Mouse (Mus musculus) limb, embryonic 15.5 days (tissue): ENCODE measurements at regions not wholly inside any gene's neighbourhood (a gene's known extent, or its start where the extent isn't known, plus 50 kb on each side); places are given as distances from the start of the nearest gene placed in this dataset.
A peak's percentile ranks its signal among the peaks of the same experiment; 100 is the strongest.

ENCODE experiments used
- ATAC-seq: fragments of 200-750 bp; cut with Nextera tagmentation; 2 replicates; pipeline ENCODE4 v1.8.0; 2017; ENCODE audit warnings: low read depth, moderate TSS enrichment; ENCODE audit not compliant: insufficient number of reproducible peaks, low FRiP score, low TSS enrichment
- H3K27ac ChIP-seq: fragments of 300-500 bp; sonication (generic); 2 replicates; pipeline ENCODE4 v1.5.1; 2015; ENCODE audit warnings: moderate library complexity, mild to moderate bottlenecking, inconsistent platforms
- H3K27me3 ChIP-seq: fragments of 300-500 bp; sonication (generic); 2 replicates; pipeline ENCODE4 v1.6.1; 2015; ENCODE audit warnings: inconsistent platforms
- H3K36me3 ChIP-seq: fragments of 300-500 bp; sonication (generic); 2 replicates; pipeline ENCODE4 v1.6.1; 2015; ENCODE audit warnings: inconsistent platforms
- H3K4me1 ChIP-seq: fragments of 300-500 bp; sonication (generic); 2 replicates; pipeline ENCODE4 v1.6.1; 2015; ENCODE audit warnings: inconsistent platforms
- H3K4me2 ChIP-seq: fragments of 300-500 bp; sonication (generic); 2 replicates; pipeline ENCODE4 v1.6.1; 2015; ENCODE audit warnings: mild to moderate bottlenecking, inconsistent platforms
- H3K4me3 ChIP-seq: fragments of 300-500 bp; sonication (generic); 2 replicates; pipeline ENCODE4 v1.5.1; 2015; ENCODE audit warnings: mild to moderate bottlenecking, inconsistent platforms
- H3K9ac ChIP-seq: fragments of 300-500 bp; sonication (generic); 2 replicates; pipeline ENCODE4 v1.6.1; 2015; ENCODE audit warnings: inconsistent platforms
- H3K9me3 ChIP-seq: fragments of 300-500 bp; sonication (generic); 2 replicates; pipeline ENCODE4 v1.6.1; 2016; ENCODE audit warnings: inconsistent platforms
- WGBS: fragments of 180-500 bp; shearing (Covaris S2); methylation state at CpG from one replicate; pipeline ENCODE4 v1.1.7; 2015; 5-methylcytosine and 5-hydroxymethylcytosine counted together

DNA sequence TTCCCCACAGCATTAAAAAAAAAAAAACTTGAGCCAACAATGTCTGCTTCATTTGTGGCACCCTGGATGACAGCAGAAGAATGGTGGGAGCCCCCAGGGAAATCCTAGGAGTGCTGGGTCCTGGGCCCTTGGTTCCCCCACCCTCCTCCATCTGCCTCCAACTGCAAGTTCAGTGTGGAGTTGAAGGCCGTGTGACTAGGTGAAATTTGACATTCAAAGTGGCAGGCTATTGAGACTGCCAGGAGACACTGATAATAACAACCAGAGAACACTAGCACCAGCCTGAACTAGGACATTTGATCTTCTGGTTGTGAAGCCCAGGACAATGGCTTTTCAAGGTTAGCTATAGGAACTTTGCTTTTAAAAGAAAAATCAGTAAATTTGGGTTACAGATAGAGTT, 74.0 kb downstream of the Adamts15 start:
- 61% methylated on average over 1 of the region's 1 CpGs for WGBS
- no peak overlapping the region for H3K9ac ChIP-seq
- no peak overlapping the region for H3K27ac ChIP-seq
- peaks cover 15% of the 10 kb centered on the region for H3K4me1 ChIP-seq
- no peak for ATAC-seq
- H3K4me2 ChIP-seq = no peak overlapping the region
- H3K36me3 ChIP-seq = no peaks in the 10 kb centered on the region
- no peaks in the 10 kb centered on the region for H3K27me3 ChIP-seq
- H3K9me3 ChIP-seq = no peaks in the 10 kb centered on the region
- no peak overlapping the region for H3K4me3 ChIP-seq

DNA sequence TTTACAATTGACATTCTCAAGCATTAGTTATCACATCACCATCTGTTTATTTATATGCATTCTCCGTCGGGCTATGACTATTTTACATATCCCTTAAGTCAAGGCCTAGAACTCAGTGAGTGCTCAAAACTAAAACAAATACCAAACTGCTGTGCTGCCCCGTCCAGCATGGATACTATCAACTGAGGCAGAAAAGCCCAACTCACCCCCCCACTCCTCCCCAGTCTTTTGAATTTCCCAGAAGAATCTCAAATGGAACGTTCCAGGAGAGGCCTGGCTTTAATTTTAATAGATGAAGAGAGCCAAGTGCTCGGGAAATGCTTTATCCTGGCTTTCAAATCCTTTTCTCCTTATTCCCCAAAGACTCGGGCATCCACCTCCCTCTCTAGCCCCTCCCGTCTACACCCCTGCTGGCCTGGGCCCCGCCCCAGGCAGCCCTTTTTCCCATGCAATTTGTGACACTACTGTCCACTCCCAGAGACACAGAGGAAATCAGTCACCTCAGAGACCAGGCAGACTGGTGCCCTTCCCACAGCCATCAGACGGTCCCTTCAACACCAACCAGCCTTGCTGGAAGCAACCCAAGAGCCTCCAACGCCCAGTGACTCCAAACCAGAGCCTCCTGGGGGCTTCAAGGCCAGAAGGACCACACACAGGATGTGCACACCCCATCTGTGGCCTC, 76.5 kb downstream of the Adamts15 start:
- Histone ChIP-seq H3K4me3 (no peak overlapping the region), H3K27me3 (no peaks in the 10 kb centered on the region), H3K9ac (no peak overlapping the region), H3K4me2 (no peak overlapping the region), H3K4me1 (peaks cover 13% of the 10 kb centered on the region), H3K36me3 (no peaks in the 10 kb centered on the region), H3K27ac (peak overlapping the region; percentile 61; the same call in 1 of the 2 replicates), H3K9me3 (no peaks in the 10 kb centered on the region)
- ATAC-seq = peak; percentile 35
- 41% methylated on average over 10 of the region's 10 CpGs for WGBS

DNA sequence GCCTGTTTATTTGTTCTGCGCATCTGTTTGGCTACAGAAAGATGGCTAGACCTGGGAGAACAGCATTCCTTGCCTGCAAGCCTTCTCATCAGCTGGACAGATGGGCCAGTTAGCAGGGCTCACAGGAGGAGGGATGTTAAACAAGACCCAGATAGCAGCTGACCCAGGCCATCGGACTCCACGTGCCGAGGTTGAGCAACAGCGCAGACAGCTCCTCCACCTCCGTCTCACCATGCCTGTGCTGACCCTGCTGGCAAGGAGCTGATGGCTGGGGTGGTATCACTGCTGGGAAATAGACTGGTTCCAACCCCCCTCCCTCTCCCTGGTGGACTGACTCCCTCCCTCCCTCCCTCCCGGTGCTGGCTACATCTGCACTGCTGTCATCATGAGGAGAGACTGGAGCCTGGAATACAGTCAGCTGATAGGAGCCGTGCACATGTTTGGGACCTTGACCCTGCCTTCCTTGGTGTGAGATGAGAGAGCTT, 78.1 kb downstream of the Adamts15 start:
- no peak overlapping the region for H3K4me3 ChIP-seq
- H3K4me2 ChIP-seq = no peak overlapping the region
- ATAC-seq = no peak
- no peaks in the 10 kb centered on the region for H3K36me3 ChIP-seq
- no peaks in the 10 kb centered on the region for H3K9me3 ChIP-seq
- H3K4me1 ChIP-seq = peaks cover 13% of the 10 kb centered on the region
- WGBS = 46% methylated on average over 7 of the region's 8 CpGs
- no peak overlapping the region for H3K9ac ChIP-seq
- H3K27ac ChIP-seq = no peak overlapping the region
- no peaks in the 10 kb centered on the region for H3K27me3 ChIP-seq

DNA sequence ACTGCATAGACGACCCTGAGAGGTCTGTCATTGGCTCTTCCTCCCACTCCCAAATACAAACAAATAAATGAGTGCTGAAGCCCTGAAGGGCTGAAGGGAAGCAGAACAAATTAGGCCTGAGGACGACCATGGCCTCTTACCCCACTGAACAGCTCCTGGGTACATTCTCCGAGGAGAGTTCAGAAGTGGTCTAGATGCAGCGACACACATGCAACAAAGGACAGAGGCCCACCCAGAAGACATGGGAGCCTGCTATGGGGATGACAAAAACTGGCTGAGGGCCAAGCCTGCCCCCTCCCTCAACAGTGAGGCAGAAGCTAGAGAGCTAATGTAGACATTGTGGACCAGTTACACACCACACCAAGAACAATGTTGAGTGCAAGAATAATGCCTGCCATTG, 87.3 kb downstream of the Adamts15 start:
- WGBS = 34% methylated on average over 4 of the region's 4 CpGs
- no peak overlapping the region for H3K4me3 ChIP-seq
- no peaks in the 10 kb centered on the region for H3K36me3 ChIP-seq
- H3K9ac ChIP-seq = no peak overlapping the region
- no peaks in the 10 kb centered on the region for H3K27me3 ChIP-seq
- H3K9me3 ChIP-seq = no peaks in the 10 kb centered on the region
- H3K4me1 ChIP-seq = peaks cover 17% of the 10 kb centered on the region
- H3K4me2 ChIP-seq = no peak overlapping the region
- H3K27ac ChIP-seq = peak overlapping the region; percentile 19; the same call in 1 of the 2 replicates
- ATAC-seq = no peak

DNA sequence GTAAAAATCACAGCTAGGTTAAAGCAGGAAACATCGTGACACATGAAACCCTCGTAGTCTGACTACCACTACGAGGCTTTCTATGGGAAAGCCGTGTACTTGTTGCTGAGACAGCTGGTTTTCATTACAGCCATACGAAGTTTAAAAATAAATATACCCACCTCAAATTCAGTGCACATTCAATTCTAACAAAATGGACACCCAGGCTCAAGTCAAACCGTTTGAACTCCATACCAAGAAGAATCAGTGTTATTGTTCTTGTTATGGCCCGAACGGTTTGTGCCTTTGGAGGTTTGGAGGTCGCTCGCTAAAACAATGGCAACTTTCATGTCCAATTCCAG, 87.7 kb downstream of the Adamts15 start:
- H3K4me2 ChIP-seq = no peak overlapping the region
- ATAC-seq = no peak

DNA sequence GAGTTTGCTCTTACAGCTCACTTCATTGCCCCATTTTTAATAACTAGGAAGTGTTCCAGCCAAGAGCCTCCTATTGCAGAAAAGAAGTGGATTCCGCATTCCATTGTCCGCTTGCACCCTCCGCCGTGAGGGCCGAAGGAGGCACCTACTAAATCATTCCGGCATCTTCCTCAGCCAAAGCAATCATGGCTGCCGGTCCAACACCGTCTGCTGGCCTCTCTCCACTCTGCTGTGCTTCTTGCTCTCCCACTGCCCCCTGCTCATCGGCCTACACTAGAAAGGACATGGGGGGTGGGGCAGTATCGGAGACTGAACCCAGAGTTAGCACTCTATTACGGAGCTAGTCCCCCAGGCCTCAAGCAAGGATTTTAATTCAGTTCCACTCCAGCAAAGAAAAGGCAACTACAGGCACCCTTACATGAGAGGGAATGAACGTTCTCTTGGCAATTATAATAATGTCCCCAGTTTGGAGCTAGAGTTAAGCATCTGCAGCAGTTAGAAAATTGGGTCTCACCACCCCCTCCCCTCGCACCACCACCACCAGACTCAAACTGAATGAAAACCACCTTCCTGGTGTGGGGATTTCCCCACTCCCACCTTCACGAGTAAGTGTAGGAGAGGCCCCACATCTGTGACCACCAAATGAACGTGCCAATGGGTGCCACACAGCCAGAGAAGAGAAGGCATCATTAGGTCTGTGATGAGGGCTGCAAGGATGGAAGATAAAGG, 88.3 kb downstream of the Adamts15 start:
- no peak for ATAC-seq
- Histone ChIP-seq H3K4me1 (peaks cover 17% of the 10 kb centered on the region), H3K4me2 (no peak overlapping the region), H3K36me3 (no peaks in the 10 kb centered on the region), H3K9ac (no peak overlapping the region), H3K4me3 (no peak overlapping the region), H3K9me3 (no peaks in the 10 kb centered on the region), H3K27me3 (no peaks in the 10 kb centered on the region), H3K27ac (peak overlapping the region; percentile 60)
- WGBS = 51% methylated on average over 15 of the region's 15 CpGs

More for the DNA sequence above, 87.7 kb downstream of the Adamts15 start:
- Histone ChIP-seq H3K27ac (peak overlapping the region; percentile 60), H3K36me3 (no peaks in the 10 kb centered on the region), H3K4me1 (peaks cover 17% of the 10 kb centered on the region), H3K4me3 (no peak overlapping the region), H3K27me3 (no peaks in the 10 kb centered on the region), H3K9ac (no peak overlapping the region), H3K9me3 (no peaks in the 10 kb centered on the region)
- 27% methylated on average over 10 of the region's 10 CpGs for WGBS

DNA sequence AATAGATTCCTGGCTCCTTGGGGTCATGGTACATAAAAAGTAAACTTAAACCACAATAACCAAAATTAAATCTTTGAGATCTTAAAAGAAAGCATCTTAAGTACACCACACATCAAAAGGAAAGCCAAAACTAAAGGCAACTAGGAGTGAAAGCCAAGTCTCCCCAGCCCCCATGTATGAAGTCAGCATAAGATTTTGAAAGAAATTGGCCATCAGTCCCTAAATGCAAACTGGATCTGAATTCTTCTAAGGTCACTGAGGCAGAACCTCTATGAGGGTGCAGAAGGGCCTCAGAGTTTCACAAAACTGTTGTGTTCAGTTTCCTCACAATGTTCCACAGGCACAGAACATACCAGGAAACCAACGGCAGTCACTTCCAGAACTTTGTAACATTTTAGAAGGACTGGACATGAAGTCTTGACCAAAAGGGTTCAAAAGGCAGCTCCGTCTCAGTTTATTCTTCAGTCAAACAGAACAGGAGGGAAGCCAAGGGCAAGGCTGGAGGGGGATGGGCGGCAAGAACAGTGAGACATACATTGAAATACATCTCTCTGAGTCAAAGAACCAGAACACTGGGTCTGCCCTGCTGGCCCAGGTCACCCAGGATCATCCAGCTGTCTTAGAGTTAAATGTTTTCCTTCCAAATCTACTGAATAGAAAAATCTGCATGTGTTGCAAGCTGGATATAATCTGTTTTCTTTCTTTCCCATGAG, 92.9 kb downstream of the Adamts15 start:
- no peaks in the 10 kb centered on the region for H3K36me3 ChIP-seq
- no peak overlapping the region for H3K4me2 ChIP-seq
- no peaks in the 10 kb centered on the region for H3K9me3 ChIP-seq
- H3K9ac ChIP-seq = no peak overlapping the region
- ATAC-seq = no peak
- H3K27ac ChIP-seq = no peak overlapping the region
- H3K4me3 ChIP-seq = no peak overlapping the region
- H3K27me3 ChIP-seq = no peaks in the 10 kb centered on the region
- peaks cover 11% of the 10 kb centered on the region; the same call in 1 of the 2 replicates for H3K4me1 ChIP-seq
- WGBS = 87% methylated on average over 3 of the region's 3 CpGs

DNA sequence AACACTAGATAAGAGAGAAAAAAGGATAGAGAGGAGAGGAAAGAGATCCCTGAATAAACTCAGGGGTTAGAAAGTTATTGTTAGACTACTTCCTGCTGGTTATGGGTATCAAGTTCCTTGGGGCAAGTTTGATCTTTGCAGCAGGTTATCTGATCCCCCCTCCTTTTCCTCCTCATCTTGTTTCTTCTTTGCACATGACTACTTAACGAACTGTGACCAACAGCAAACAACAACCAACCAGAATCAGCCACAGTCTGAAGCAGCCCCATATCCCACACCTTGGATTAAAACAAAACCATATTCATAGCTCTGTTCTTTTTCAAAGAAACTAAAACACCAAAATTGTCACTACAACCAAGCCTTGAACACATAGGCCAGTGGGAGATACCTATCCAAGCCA, 94.5 kb downstream of the Adamts15 start:
- WGBS = 57% methylated on average over 1 of the region's 1 CpGs
- Histone ChIP-seq H3K4me3 (no peak overlapping the region), H3K36me3 (no peaks in the 10 kb centered on the region), H3K9ac (no peak overlapping the region), H3K4me2 (no peak overlapping the region), H3K27me3 (no peaks in the 10 kb centered on the region), H3K4me1 (no peaks in the 10 kb centered on the region), H3K9me3 (no peaks in the 10 kb centered on the region), H3K27ac (no peak overlapping the region)
- no peak for ATAC-seq

DNA sequence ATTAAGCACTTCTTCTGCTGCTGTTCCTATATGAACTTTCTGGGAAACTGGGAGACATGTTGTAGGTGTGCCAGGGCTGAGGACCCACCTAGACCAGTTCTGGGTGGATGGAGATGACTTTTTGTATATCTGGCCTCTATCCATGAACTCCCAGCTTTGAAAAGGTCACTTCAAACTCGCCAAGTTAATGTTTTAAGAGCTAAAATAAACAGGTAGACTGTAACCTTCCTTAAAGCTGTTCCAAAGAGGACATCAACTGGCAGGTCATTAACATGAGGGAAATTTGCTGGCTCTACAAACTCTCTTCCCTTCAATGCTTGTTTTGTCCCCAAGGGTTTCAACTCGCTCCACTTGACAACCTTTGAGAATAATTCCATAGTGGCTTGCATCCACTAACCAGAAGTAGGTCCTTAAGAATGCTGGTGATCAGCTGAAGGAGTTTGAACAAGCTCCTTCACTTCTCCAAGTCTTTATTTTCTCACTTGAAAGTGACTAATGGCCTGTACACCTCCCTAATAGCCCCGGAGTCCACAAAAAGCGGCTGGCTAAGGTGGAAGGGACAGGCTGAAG, 98.1 kb downstream of the Adamts15 start:
- H3K36me3 ChIP-seq = no peaks in the 10 kb centered on the region
- H3K4me3 ChIP-seq = no peak overlapping the region
- no peak for ATAC-seq
- H3K9me3 ChIP-seq = no peaks in the 10 kb centered on the region
- H3K4me1 ChIP-seq = no peaks in the 10 kb centered on the region
- WGBS = 63% methylated on average over 4 of the region's 4 CpGs
- H3K27ac ChIP-seq = no peak overlapping the region
- H3K27me3 ChIP-seq = no peaks in the 10 kb centered on the region
- H3K9ac ChIP-seq = no peak overlapping the region
- H3K4me2 ChIP-seq = no peak overlapping the region

DNA sequence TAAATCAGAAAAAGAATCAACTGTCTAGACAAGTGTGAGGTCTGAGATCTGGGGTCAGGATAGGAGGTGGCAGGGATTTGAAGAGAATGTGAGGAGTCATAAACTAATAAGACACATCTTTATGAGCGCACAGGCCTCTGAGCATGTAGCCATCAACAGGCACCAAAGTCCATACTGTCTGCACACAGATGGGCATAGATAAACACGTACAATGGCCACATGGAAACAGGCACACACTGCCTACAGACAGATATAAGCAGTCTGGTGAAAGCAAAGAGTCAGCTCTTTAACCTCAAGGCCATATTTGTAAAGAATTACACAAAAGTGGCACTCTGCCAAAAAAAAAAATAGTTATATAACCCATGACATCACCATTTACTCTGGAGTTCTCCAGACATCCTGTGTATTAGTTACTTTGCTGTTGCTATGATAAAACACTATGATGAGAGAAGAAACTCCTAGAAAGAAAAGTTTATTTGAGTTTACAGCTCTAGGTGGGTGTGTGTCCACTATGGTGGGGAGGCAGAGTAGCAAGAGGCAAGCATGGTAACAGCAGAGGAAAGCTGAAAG, 101.4 kb downstream of the Adamts15 start:
- no peak overlapping the region for H3K4me3 ChIP-seq
- WGBS = 86% methylated on average over 2 of the region's 2 CpGs
- H3K36me3 ChIP-seq = no peaks in the 10 kb centered on the region
- no peak overlapping the region for H3K27ac ChIP-seq
- H3K9ac ChIP-seq = no peak overlapping the region
- 0 out of 2 replicates have a peak, but pooled peaks cover 5% of the 10 kb centered on the region for H3K4me1 ChIP-seq
- no peaks in the 10 kb centered on the region for H3K9me3 ChIP-seq
- H3K4me2 ChIP-seq = no peak overlapping the region
- no peak for ATAC-seq
- no peaks in the 10 kb centered on the region for H3K27me3 ChIP-seq

DNA sequence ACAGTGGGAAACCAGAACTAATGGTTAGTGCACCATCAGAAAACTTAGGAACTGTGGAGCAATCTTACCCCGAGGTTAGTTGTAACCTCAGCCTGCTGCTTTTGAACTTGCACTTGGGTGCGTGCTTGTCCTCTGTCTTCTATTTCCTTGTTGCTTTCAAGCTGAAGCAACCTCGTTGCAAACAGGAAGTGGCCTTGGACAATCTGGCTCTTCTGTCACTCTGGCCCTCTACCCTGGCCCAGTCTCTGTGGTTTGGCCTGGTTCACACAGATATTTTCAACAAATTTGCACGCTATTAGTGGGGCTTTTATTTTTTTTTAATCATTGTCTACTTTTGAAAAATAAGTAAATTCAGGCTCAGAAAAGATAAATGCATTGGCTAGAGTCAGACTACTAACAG, 109.0 kb downstream of the Adamts15 start:
- Histone ChIP-seq H3K27me3 (no peaks in the 10 kb centered on the region), H3K9ac (no peak overlapping the region), H3K4me1 (peaks cover 30% of the 10 kb centered on the region), H3K4me2 (no peak overlapping the region), H3K9me3 (no peaks in the 10 kb centered on the region), H3K4me3 (no peak overlapping the region), H3K36me3 (no peaks in the 10 kb centered on the region), H3K27ac (no peak overlapping the region)
- ATAC-seq = no peak
- 43% methylated on average over 4 of the region's 4 CpGs for WGBS
